Mouse (Mus musculus): ENCODE results near the gene Cebpzos. TPM values are rescaled to one million over a fixed set of nuclear protein-coding genes. Genes with fewer than 3 reads are reported as not detected.

The Cebpzos gene
- total RNA-seq, 2 experiments from 2014 or later, result 39.7 to 40.9 TPM

DNA sequence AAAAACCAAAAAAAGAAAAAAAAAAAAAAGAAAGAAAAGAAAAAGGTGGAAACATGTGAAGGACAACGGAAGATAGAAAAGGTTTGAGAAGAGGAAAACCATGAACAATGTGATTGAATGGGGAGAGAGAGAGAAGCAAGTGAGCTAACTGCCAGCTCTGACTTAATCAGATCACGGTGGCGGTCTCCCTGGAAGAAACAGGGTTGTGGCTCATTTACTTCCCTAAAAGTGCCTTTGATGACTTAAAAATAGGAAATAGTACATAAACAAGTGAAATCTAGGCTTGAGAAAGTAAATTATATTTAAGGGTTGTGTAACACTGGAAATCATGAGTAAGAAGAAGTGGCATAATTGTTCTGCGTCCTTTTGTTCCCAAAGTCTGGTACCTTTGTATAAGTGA is 22.6 kb downstream of the Cebpzos start:
- no peak for DNase-seq

- no peak for DNase-seq
Measured at GRCm38 (mm10) chr17:78942579-78942978, 26.3 kb downstream of the Cebpzos start.

GRCm38 (mm10) chr17:78951225-78951624 is 34.9 kb downstream of the Cebpzos start:
- no peak for DNase-seq

DNA sequence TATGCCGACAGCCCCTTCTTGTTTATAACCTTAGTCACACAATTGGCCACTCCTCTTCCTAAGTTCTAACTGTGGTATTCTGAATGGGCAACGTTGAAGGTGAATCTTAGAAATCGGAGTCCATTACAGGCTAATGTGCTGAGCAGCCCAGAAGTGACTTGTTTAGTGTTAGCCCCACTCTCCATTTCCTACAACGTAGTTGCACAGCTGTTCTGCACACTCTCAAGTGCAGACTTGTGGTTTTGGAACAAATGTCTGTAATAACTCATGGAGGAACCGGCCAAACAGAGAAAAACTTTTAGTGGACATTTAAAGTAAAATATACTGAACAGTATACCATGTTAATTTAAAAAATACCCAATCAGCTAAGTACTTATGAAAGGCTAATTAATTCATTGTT is 35.8 kb downstream of the Cebpzos start:
- no peak for DNase-seq

DNA sequence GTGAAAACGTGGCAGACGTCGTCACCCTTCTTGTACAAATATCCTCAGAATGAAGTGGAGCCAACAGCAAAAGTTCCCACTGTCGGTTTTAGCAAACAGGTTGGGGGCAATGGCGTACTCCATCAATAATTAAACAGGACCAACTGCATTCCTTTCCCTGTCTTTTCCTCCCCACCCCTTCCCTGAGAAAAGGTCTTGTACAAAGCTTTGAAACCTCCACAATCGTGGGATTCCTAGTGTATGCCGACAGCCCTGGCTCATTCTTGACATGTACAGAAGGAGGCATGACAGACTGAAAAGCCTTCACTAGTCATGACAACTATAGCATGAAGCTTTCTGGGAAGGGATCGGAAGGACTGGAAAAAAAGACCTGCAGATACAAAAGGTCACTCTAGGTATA is 36.9 kb downstream of the Cebpzos start:
- DNase-seq, result no peak

DNA sequence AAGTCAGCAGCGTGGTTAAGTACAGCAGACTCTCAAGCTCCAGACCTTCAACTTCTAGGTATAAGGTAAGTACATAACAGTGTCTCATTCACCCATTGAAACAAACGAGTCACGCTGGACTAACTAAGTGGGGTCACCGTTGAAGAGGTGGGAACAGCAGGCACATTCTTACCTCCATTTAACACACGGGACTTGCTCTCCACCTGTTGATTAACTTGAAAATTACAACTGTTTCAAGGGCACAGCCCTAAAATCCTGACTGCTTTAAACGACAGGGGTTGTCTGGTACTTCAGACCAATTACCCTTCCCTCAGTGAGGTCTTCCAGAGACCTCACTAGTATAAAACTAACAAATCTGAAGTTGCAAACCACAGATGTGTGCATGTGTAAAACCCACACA is 43.2 kb downstream of the Cebpzos start:
- no peak for DNase-seq

- no peak for DNase-seq
Measured at GRCm38 (mm10) chr17:78964387-78964786, 48.1 kb downstream of the Cebpzos start.

DNA sequence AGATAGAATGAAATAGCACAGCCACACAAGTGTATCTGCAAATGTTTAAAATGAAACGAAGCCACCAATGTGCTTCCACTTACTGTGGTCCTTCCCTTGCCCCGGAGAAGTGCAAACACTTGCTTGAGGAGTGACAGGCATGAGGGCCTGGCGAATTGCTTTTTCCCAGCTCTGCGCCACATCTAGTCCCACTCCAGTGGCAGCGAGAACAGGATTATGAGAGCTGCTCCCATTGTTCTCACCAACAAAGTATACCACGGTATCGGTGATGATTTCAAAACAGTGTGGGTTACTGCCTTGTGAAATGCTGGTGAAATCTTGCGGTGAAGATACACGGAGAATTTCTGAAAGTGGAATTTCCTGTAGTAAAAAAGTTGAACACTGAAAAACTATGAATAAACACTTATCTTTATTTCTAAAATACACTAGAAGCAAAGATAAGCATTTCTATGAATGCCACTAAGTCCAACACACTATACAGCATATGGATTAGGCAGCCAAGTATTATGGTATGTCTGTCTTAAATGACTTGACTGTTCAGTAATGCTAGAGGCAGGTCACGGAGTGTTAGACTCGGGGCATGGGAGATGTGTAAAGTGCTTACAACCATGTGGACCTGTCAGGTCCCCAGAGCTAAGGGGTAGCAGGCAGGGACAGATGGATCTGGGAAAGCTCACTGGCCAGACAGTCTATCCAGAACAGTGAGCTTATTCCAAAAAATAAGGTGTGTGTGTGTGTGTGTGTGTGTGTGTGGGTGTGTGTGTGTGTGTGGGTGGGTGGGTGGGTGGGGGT is 50.0 kb downstream of the Cebpzos start:
- no peak for DNase-seq

- DNase-seq, result no peak
Measured at GRCm38 (mm10) chr17:78968500-78968899, 52.2 kb downstream of the Cebpzos start.

Other genes starting within 250 kb of the Cebpzos start
- gene Strn, start 179.3 kb upstream of the Cebpzos start, total RNA-seq (2021), result 10 to 100 TPM; 49.7 to 52.8 TPM
- gene Heatr5b, start 81.1 kb upstream of the Cebpzos start, total RNA-seq (2021), result 10 to 100 TPM; 33.0 to 35.0 TPM
- gene Gpatch11, start 80.9 kb upstream of the Cebpzos start, total RNA-seq (2021), result 10 to 100 TPM; 24.9 TPM
- gene Eif2ak2, start 33.9 kb upstream of the Cebpzos start, total RNA-seq (2021), result 10 to 100 TPM; 20.9 to 23.2 TPM
- not detected for gene Sult6b1, start 9.5 kb upstream of the Cebpzos start, total RNA-seq (2021)
- 10 to 100 TPM; 19.3 to 20.6 TPM for gene Cebpz, start 20.6 kb downstream of the Cebpzos start, total RNA-seq (2021)
- 10 to 100 TPM; 49.2 to 53.5 TPM for gene Ndufaf7, start 20.6 kb downstream of the Cebpzos start, total RNA-seq (2021)
- gene Prkd3, start 104.3 kb downstream of the Cebpzos start, total RNA-seq (2021), result 10 to 100 TPM; 34.1 to 34.4 TPM
- gene Qpct, start 135.4 kb downstream of the Cebpzos start, total RNA-seq (2021), result 10 to 100 TPM; 12.0 to 15.5 TPM

All from heart, postnatal 4 days (tissue).